Mouse (Mus musculus) embryonic facial prominence, embryonic 10.5 days (tissue): ENCODE measurements at regions not wholly inside any gene's neighbourhood (a gene's known extent, or its start where the extent isn't known, plus 50 kb on each side); places are given as distances from the start of the nearest gene placed in this dataset.
A peak's percentile ranks its signal among the peaks of the same experiment; 100 is the strongest.

ENCODE experiments used
- DNase-seq: peaks from one replicate; pipeline ENCODE4 v3.0.0-alpha.2; 2017; ENCODE audit warnings: low spot score
- H3K27ac ChIP-seq: fragments of 300-500 bp; sonication (generic); replicated peaks from 2 replicates; pipeline ENCODE4 v1.5.1; 2016; ENCODE audit warnings: mild to moderate bottlenecking
- H3K27me3 ChIP-seq: fragments of 300-500 bp; sonication (generic); replicated peaks from 2 replicates; pipeline ENCODE4 v1.6.1; 2016; ENCODE audit warnings: low read depth, mild to moderate bottlenecking; ENCODE audit not compliant: poor library complexity, severe bottlenecking
- H3K36me3 ChIP-seq: fragments of 300-500 bp; sonication (generic); replicated peaks from 2 replicates; pipeline ENCODE4 v1.6.1; 2016; ENCODE audit warnings: mild to moderate bottlenecking, moderate library complexity
- H3K4me1 ChIP-seq: fragments of 300-500 bp; sonication (generic); 2 replicates; pipeline ENCODE4 v1.6.1; 2016
- H3K4me3 ChIP-seq: fragments of 300-500 bp; sonication (generic); 2 replicates; pipeline ENCODE4 v1.5.1; 2016; ENCODE audit warnings: mild to moderate bottlenecking, moderate library complexity
- H3K9me3 ChIP-seq: fragments of 300-500 bp; sonication (generic); 2 replicates; pipeline ENCODE4 v1.6.1; 2016; ENCODE audit warnings: mild to moderate bottlenecking
- WGBS: fragments of 180-500 bp; shearing (Covaris S2); methylation state at CpG from one replicate; pipeline ENCODE4 v1.1.7; 2016; 5-methylcytosine and 5-hydroxymethylcytosine counted together

DNA sequence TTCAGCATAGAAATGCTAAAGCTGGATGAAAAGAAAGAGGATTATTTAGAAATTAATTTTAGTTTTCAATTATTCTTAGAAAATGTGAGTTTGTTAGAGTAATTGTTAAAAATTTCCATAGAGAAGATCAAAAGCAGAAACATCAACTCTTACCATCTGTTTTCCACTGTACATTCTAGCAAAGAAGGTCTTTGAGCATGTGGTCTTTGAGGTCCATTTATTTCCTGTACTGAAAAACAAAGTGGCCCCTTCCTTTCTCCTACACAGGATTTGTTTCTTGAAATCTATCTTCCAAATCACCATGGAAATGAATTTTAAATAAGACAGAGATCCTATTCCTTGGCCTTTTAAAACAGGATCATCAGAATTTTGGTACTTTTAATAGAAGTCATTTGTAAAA, 780.3 kb upstream of the Nudt12 start:
- Histone ChIP-seq H3K4me1 (no peaks in the 10 kb centered on the region), H3K4me3 (no peak overlapping the region), H3K27ac (no peak overlapping the region), H3K36me3 (no peaks in the 10 kb centered on the region), H3K27me3 (no peaks in the 10 kb centered on the region), H3K9me3 (no peaks in the 10 kb centered on the region)
- DNase-seq = no peak

DNA sequence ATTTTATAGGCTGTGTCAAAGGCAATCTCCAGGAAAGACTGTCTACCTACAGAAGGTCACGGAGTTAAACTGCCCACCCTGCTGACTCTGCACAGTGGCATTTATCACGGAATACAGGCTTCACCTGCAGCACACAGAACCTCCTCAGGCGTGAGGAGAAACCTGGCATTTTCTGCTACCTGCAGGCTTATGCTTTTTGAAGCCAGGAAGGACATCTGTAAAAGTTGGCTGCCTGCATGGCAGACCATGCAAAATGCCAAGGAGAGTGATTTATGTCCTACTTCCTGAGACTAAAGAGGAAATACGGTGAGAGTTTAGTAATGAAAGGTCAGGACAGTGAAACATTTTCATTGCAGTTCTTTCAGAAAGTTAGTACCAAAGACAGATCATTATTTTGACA, 779.6 kb upstream of the Nudt12 start:
- no peaks in the 10 kb centered on the region for H3K27me3 ChIP-seq
- no peak overlapping the region for H3K27ac ChIP-seq
- H3K4me1 ChIP-seq = no peaks in the 10 kb centered on the region
- WGBS = 78% methylated on average over 4 of the region's 4 CpGs
- no peaks in the 10 kb centered on the region for H3K36me3 ChIP-seq
- DNase-seq = no peak
- H3K4me3 ChIP-seq = no peak overlapping the region
- no peaks in the 10 kb centered on the region for H3K9me3 ChIP-seq

DNA sequence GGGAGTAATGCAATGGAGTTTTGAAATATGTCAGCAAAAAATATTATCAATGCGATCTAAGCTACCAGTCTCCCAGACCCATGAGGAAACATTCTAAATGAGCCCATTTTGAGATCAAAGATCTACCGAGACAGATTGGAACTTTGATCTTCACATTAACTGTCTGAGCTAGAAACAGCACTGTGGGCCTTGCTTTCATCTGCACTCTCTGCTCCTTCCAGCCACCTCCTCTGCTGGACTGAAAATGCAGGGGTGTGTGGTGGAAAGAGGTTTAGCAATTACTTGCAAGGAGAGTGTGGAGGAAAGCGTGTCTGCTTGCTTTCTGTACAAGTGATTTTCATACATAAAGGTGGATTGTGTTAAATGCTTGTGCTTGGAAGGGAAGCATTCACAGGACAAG, 760.9 kb upstream of the Nudt12 start:
- Histone ChIP-seq H3K27me3 (no peaks in the 10 kb centered on the region), H3K9me3 (no peaks in the 10 kb centered on the region), H3K4me1 (no peaks in the 10 kb centered on the region), H3K27ac (no peak overlapping the region), H3K4me3 (no peak overlapping the region), H3K36me3 (no peaks in the 10 kb centered on the region)
- DNase-seq = peak; percentile 27
- WGBS = 58% methylated on average over 3 of the region's 3 CpGs

DNA sequence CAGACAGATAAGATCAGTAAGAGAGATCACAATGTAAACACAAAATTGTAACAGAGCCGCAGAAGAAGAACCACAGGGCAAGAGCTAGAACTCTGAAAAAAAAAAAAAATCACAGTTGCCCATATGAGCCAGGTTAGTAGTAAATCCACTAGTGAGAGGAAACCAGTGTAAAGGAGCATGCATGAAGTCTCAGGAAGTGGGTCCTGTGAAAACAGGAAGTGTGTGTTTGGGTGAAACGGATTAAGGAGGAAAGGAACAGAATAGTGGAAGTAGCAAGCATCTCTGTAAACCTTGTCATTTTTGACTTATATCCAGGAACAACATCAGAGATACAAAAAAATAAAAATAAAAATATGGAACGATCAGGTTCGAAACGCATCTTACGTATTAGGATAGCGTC, 753.4 kb upstream of the Nudt12 start:
- Histone ChIP-seq H3K4me3 (no peak overlapping the region), H3K4me1 (no peaks in the 10 kb centered on the region), H3K27me3 (no peaks in the 10 kb centered on the region), H3K9me3 (no peaks in the 10 kb centered on the region), H3K27ac (no peak overlapping the region), H3K36me3 (no peaks in the 10 kb centered on the region)
- WGBS = 90% methylated on average over 7 of the region's 7 CpGs
- DNase-seq = no peak

DNA sequence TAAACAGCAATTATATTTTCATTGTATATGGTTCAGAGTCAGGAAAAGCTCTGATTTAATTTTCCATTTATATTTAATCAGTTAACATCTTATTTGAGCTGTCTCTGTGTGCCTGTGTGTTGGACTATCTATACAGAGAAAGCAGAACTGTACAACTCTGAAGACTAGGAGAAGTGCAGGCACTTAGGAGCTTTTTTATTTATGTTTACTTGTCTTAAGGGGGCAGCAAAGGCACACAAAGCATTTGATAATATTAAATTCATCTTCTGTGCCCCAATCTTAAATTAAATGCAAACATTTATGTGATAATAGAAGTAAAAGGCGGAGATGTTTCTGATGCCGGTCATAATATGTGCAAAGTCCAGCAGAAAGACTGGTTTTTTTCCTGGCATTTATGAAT, 751.3 kb upstream of the Nudt12 start:
- Histone ChIP-seq H3K4me1 (no peaks in the 10 kb centered on the region), H3K36me3 (no peaks in the 10 kb centered on the region), H3K27ac (no peak overlapping the region), H3K9me3 (no peaks in the 10 kb centered on the region), H3K4me3 (no peak overlapping the region), H3K27me3 (no peaks in the 10 kb centered on the region)
- WGBS = 91% methylated on average over 2 of the region's 2 CpGs
- no peak for DNase-seq

DNA sequence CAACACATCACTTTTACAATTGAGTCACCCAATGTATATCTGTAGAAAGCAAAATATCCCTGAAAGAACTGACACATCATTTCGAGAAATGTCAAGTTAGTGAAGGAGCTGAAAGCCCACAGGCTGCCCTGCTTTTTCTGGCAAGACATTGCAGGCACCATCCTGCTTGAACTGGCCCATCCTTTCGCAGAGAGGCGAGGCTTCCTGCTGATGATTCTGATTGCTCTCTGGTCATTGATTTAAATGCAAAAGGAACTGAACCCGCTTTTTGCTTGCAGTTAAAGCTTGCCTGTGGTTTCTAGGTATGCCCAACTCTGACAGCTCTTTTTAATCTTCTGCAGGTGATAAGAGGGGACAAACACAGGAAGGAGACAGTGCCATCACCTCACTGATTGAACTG, 748.9 kb upstream of the Nudt12 start:
- Histone ChIP-seq H3K4me3 (no peak overlapping the region), H3K27me3 (no peaks in the 10 kb centered on the region), H3K9me3 (no peaks in the 10 kb centered on the region), H3K36me3 (no peaks in the 10 kb centered on the region), H3K27ac (no peak overlapping the region), H3K4me1 (no peaks in the 10 kb centered on the region)
- no peak for DNase-seq
- 27% methylated on average over 4 of the region's 4 CpGs for WGBS

DNA sequence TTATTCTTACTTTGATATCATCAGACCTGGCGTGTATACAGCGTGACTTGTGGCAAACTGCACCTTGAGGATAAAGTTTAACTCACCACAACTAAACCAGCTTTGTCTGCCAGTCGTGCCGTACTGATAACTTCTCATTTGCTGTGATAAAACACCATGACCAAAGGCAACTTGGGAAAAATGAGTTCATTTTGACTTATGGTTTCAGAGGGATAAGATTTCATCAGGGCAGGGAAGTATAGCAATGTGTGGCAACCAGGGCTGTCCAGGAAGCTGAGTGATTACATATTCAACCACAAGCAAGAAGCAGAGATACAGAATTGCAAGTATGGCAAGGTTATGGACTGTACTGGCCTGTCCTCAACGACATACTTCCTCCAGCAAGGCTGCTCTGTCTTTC, 747.7 kb upstream of the Nudt12 start:
- Histone ChIP-seq H3K4me3 (no peak overlapping the region), H3K4me1 (no peaks in the 10 kb centered on the region), H3K9me3 (no peaks in the 10 kb centered on the region), H3K27ac (no peak overlapping the region), H3K27me3 (no peaks in the 10 kb centered on the region), H3K36me3 (no peaks in the 10 kb centered on the region)
- 84% methylated on average over 5 of the region's 5 CpGs for WGBS
- DNase-seq = no peak

DNA sequence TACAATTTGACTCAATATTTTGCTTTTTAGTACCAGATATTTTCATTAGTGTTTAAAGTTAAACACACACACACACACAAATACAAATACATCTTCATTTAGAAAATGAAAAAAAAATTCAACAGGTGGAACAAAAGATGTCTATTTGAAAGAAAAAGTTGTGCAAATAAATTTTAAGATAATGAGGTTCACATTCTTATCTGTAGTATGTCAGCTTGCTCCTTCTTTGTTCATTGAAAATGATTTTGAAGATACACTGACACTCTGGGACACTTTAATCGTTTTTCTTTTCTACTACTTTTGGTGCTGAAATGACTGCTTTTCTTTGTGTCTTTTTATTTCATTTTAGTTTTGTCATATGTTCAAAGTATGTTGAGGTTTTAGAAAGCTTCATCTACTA, 732.9 kb upstream of the Nudt12 start:
- H3K36me3 ChIP-seq = no peaks in the 10 kb centered on the region
- WGBS = 70% methylated on average over 1 of the region's 1 CpGs
- H3K4me1 ChIP-seq = no peaks in the 10 kb centered on the region
- H3K9me3 ChIP-seq = no peaks in the 10 kb centered on the region
- no peaks in the 10 kb centered on the region for H3K27me3 ChIP-seq
- DNase-seq = no peak
- H3K27ac ChIP-seq = no peak overlapping the region
- H3K4me3 ChIP-seq = no peak overlapping the region
